Mouse (Mus musculus) 3T3-L1 (cell line): ENCODE results near the gene Stam2.

Source experiments
- DNase-seq: peaks from one replicate; pipeline ENCODE4 v3.0.0-alpha.2; 2015; ENCODE audit warnings: low read depth, low spot score

Gene Stam2

DNA sequence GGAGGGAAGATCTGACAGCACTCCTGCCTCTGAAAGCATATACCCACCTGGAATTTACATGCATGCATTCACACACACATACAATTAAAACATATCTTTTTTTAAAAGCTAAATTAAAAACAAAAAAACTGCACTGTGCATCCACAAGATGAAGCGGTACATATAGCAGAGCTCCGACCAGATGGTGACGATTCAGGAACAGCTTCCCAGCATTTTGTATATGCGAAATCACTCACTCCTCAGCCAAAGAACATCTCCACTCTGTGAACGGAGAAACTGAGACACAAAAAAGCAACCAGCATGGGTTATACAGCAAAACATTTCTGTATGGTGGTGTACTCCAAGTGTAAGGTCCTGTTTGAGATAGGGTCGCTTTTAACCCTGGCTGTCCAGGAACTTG is 11.2 kb downstream of the Stam2 start:
- DNase-seq: no peak

DNA sequence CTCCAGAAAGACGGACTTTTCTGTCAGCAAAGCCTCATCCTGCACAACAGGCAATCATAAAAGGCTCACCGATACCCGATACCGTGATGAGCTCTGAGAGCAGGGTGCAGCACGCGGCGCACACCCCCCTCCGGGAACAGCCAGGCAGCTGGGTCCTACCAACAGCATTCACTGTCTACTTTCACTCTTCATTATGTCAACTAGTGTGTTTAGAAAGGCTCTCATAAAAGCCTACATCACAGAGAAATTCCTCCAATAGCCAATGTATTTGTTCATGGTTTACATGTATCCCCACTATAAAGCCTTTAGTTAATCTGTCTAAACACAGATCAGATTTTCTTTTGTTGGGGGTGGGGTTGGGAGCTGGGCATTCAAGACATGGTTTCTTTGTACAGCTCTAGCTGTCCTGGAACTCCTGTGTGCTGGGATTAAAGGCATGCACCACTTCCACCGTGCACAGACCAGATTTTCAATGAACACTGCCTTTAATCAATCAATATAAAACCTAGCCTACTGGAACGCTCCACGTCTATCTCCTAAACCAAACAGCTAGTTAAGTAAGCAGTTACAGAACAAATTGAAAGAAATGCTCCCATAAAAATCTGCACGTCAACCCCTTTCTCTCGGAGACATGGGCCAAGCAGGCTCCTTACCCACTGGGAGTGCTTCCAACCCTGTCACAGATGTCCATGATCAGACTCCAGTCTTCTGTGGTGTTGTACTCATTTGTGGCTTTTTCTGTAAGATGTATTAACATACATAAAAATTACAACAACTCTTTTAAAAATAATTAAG is 21.7 kb downstream of the Stam2 start:
- no peak for DNase-seq

DNA sequence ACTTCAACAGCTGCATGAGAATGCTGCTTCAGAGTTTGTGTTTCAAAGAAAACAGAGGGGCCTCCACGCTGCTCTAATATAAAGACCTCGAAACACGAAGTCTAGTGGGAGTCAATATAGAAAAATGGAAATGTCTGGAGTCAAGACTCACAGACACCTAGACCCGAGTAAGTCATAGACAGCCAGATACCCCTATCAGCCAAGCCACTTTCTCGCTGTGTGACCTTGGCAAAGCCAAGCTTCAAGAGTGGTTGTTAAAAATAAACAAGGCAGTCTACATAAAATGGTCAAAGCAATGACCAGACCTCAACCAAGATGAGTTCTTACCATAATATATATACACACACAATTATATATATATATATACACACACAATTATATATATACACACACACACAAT is 25.0 kb downstream of the Stam2 start:
- no peak for DNase-seq

DNA sequence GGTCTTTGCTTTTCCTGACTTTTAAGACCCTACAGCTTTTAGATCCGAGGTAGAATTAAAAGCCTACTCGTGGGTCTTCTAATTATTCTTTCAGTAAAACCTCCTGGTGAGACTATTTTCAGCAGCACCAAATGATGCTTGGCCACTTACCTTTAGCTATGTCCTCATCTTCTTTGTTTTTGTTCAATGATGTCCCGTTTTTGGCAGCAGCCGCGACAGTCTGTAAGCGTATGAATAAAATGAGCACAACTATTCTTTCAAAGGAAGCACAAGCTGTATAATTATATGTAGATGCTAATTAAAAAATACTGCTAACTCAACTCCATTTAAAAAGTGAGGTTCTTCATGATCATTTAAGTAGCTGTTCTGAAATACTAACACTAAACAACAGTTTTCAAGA is 26.5 kb downstream of the Stam2 start:
- DNase-seq: no peak

- no peak for DNase-seq
Measured at GRCm38 (mm10) chr2:52714111-52714510, 28.0 kb downstream of the Stam2 start.

DNA sequence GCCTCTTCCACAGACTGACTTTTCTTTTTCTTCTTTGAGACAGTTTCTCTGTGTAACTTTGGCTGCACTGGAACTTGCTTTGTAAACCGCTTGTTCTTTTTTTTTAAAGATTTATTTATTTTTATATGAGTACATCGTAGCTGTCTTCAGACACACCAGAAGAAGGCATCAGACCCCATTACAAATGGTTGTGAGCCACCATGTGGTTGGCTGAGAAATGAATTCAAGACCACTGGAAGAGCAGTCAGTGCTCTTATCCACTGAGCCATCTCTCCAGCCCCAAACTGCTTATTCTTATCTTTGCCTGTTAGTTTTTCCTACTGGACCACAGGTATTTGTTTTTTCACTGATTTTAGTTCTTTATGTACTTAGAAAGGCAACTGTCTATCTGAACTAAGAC is 31.3 kb downstream of the Stam2 start:
- no peak for DNase-seq

DNA sequence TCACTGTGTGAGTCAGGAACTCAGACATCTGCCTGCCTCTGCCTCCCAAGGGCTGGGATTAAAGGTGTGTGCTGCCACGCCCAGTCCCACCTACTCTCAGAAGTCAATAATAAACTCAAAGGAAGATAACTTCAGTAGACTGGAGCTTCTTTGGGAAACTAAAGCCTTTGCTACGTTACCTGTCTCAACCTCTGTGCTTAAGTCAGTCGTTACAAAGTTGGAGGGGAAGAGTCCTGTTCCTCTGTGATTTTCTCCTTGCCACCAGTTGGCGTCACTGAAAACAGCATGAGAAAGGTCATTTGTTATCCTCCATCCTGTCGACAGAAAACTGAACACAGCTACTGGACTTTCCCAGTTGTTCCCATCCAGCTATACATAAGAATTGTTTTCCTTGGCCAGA is 32.7 kb downstream of the Stam2 start:
- no peak for DNase-seq

- peak; percentile 39 for DNase-seq
Measured at GRCm38 (mm10) chr2:52701368-52702036, 40.6 kb downstream of the Stam2 start.

- no peak for DNase-seq
Measured at GRCm38 (mm10) chr2:52700352-52700751, 41.7 kb downstream of the Stam2 start.

DNA sequence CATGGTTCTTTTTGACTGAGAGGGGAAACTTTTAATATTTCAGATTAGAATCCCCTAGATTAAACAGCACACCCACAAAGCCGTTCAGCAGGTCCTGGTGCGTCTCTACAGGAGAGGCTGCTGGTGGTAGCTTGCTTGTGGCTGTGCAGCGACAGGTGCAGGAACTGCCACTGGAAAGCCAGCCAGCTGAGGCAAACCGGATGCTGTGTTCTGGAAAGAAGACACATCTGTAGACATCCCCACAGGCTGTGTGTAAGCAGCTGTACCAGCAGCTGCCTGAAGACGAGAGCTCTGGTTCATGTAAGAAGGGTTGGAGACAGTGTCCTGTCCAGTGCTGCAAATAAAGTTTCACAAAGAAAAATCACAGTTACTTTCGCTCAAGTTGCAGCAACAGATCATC is 47.5 kb downstream of the Stam2 start:
- no peak for DNase-seq

GRCm38 (mm10) chr2:52691745-52692144 is 50.3 kb downstream of the Stam2 start:
- DNase-seq: no peak

GRCm38 (mm10) chr2:52686601-52687000 is 55.5 kb downstream of the Stam2 start:
- no peak for DNase-seq

DNA sequence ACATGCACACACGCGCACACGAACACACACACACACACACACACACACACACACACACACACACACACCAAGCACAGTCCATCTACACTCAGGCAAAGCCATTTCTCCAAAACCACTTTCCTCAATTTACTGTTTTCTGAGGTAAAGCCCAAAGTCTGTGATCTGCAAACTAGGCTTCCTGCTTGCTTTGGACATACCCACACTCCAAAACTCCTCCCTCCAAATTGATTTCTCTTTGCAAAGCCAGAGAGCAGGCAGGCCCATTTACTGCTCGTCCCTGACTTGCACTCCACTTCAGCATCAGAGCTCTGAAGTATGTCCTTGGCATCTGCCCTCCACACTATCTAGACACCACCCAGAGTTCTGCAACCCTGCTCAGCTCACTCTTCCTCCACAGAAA is 64.5 kb downstream of the Stam2 start:
- no peak for DNase-seq

DNA sequence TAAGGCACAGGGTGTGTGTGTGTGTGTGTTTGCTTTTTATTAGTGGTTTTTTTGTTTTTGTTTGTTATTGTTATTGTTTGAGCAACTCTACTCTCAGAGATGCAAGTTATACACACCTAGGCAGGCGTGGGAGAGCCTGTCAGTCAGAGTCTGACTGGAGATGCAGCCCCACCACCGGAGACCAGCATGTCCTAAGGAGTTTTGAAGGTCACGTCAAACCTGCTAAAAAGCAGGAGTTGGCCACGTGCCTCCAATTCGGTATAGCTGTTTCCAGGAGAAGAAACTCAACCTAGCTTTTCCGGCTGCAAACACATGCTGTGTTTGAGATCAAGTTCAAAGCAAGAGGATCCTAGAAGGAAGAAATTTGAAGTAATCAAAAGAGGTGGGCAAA is 65.2 kb downstream of the Stam2 start:
- no peak for DNase-seq

- no peak for DNase-seq
Measured at GRCm38 (mm10) chr2:52676023-52676912, 65.8 kb downstream of the Stam2 start, which contains the start of gene Cacnb4. Cacnb4 (minus strand) TSS chr2:52676831.

DNA sequence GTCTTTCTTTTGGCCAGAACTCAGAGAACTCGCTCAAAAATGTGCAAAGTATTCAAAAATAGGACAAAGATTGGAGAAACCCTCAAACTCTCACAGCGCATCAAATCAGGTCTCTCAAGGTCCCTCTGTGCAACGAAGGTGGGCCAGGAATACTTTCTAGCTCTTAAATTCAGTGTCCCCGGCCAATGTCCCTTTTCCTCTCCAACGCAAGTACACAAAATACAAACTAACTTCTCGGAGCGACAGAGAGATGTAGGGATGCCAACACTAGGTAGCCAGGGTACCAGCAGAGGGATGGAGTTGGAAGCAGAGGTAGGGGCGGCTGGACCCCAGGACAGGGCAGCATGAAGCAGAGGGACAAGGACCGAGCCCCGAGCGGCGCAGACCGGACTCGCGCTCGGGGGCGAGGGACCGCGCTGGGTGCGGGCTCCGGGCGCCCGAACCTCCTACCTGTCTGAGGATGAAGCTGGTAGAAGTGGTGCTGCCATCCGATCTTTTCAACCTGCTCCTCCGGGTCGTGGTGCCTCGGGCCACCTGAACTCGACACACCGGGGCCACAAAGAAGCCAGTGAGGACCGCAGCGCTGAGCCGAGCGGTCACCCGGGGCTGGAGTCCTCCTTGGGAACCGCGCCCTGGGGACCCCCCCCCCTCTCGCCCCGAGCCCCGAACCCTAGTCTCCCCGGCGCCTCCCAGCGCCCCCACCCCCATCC is 66.6 kb downstream of the Stam2 start:
- no peak for DNase-seq

DNA sequence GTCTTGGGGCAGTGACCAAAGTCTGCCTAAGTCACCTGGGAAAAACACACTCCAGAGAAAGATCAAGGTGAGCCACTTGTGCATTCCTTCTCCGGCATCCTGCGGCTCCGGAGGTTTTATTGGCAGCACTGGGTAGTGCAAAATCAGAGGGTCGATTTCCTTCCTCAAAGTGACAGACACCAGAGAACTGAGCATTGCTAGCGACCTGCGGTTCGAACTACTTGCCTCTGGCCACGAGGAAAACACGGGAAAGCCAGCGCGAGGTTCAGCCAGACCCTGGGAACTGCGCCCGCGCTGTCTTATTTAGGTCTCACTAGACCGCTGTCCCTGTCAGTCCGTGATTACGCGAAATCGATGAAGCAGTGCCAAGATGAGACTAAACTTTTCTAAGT is 67.2 kb downstream of the Stam2 start:
- DNase-seq: no peak

DNA sequence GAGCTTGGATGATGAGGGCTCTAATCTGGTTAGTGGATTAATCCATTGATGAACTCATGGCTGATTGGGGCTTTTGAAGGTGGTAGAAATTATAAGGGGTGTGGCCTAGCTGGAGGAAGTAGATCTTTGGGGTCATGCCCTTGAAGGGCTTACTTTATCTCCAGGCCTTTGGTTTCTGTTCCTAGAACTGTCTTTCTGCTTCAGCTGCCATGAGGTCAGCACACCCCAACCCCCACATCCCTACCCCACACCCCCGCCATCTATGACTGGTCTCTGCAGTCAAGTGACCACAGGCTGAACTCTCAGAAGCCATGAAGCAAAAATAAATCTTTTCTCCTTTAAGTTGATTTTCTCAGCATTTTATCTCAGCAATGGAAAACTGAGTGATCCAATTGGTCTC is 68.9 kb downstream of the Stam2 start:
- DNase-seq: no peak

DNA sequence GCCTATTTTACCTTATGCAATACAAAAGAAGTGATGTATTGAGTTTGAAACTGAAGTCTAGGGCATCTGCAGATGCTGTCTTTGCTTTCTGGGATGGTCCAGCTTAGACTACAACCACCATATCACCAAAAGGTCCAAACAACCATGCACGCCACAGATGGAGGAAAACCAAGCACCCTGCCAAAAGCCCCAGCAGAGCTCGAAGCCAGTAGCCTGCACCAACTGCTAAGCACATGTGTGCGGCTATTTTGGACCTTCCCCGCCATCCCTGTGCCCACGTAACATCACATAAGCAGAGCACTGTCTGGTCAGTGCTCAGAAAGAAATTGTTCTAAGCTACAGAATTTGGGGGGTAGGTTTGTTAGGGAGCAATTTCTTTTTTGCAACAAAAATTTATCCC is 71.3 kb downstream of the Stam2 start:
- DNase-seq: no peak

DNA sequence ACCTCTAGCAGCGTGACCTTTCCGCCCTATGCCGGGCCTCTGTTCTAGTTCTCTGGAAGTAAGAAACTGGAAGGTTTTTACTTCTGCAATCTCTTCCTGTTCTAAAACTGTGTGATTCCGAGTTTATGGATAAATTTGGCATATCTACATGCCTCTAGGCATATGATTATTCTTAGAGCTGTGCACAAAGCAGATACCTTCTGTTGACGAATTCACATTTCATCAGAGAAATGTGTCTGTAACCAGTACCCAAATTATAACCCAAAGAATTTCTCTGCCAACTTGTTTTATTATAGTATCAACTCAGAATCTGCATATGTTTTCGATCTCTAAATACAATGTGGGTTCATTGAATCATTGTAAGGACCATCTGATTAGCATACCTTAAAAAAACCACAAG is 73.6 kb downstream of the Stam2 start:
- DNase-seq: no peak

DNA sequence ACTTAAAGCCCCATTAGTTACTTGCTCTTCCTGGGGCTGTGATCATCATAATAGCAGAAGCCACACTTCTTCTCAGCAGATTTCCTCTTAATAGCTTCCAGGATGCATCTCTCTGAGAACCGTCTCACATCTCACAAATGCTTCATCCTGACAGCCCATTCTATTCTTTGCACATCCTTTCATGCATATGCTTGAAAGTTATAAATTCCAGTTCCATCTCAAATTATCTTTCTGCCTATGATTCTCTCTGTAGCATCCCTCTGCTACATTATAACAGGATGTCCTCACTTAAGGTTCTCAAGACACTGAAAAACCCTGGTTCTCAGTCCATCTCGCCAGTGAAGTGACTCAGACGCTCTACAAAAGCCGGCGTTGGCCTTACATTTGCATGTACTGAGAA is 85.4 kb downstream of the Stam2 start:
- DNase-seq: no peak

DNA sequence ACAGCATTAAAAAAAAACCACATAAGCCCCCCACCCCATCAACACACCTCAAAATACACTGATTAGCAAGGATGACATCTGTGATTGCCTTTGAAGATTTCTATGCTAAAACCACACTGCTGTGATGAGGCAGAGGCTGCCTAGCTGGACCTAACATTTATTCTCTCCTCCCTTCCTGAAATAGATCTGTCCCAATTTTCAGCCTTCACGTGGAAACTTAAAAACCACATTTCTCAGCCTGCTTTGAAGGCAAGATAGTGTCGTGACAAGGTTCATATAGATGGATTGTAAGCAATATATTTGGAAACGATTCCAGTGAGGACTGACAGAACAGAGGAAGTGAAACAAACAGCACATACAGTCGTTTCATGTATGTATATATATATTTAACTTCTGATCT is 87.5 kb downstream of the Stam2 start:
- no peak for DNase-seq
